Mouse (Mus musculus): ENCODE data around the gene Cdc42ep5. TPM values are rescaled to one million over a fixed set of nuclear protein-coding genes. Genes with fewer than 3 reads are reported as not detected.
"Not testable (repeated sequence)": the region's sequence is repeated elsewhere in the genome, so short reads cannot be mapped to it uniquely, and the experiment has no call there.

Cdc42ep5 gene
- 5.1 and 5.2 TPM in 2 replicates for polyA plus RNA-seq (2015; fragmentation: Nextera tagmentation; extraction: Ambion mirVana)

DNA sequence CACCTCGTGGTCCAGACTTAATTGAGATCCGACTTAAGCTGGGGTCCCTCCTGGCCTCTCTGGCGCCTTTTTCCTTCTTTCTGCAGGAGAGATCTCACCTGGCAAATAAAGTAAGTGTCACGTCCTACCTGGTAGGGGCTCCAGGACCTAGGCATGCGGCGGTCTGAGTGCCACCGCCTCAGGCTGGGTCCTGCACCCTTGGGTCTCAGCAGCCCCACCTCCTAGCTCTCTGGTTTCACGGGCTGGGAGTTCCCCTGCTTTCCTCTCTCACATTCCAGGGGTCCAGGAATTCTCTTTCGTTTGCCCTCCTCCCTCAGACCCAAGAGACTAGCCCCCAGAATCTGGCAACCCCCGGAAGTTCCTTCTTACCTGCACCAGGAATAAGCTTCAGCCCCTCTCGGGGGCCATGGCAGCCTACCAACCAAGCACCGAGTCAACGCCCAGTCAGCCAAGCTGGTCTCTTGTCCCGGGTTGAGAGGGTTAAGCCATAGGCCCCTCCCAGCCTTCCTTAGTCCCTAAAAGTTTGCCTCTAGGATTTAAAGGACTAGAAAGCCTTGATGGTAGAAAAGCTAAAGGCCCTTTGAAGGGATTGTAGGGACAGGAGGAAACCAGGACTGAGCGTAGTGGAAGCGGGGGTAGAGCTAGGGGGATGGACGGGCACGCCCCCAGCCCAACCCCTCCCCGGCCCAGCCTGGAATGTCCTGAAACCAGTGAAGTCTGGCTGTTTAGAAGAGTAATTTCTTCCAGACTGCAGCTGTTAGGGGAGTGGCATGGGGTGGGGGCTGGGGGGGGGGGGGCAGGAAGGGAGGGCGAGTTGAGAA, at the start of gene Cdc42ep5:
Cdc42ep5 (minus strand) TSS at position 771 of the 821 bp plus-strand sequence.
- no peak within 1 kb of the TSS for H3K27ac ChIP-seq
- peak within 1 kb of the TSS; percentile 34; the same call in 1 of the 2 replicates for H3K9ac ChIP-seq
- H3K36me3 ChIP-seq (ENCODE audit: poor library complexity, severe bottlenecking): no peaks in the 10 kb centered on the region
- under 1% methylated on average over 18 of the region's 20 CpGs for WGBS
- ATAC-seq: peak; percentile 71; the same call in 1 of the 2 replicates
- H3K4me2 ChIP-seq: peak within 1 kb of the TSS; percentile 53
- no peaks in the 10 kb centered on the region for H3K9me3 ChIP-seq (replicated peaks)
- no peaks in the 10 kb centered on the region for H3K27me3 ChIP-seq
- H3K4me3 ChIP-seq: peak within 1 kb of the TSS; percentile 25
- peaks cover 12% of the 10 kb centered on the region for H3K4me1 ChIP-seq

DNA sequence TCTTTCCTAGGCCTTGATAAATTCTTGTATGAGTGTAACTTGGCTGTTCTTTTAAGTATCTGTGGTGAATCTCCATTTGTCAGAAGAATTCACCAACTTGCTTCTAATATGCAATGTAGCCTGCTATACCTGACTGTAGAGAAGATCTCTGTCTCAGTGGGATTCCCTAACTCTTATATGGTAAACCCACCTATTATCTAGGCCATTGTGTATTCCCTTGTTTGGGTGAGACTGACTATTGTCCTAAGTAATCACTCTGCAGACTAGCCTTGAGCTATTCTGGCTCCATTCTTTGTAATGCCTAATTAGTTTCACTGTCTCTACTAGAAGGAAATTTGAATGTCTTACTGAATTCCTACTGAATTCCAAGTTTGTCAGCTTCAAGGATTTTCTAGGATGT, 48.8 kb upstream of the Cdc42ep5 start:
- H3K4me2 ChIP-seq; H3K9ac ChIP-seq; ATAC-seq; H3K36me3 ChIP-seq (ENCODE audit: poor library complexity, severe bottlenecking); H3K27ac ChIP-seq; H3K27me3 ChIP-seq; H3K4me3 ChIP-seq; H3K4me1 ChIP-seq; H3K9me3 ChIP-seq (replicated peaks): not testable (repeated sequence)

DNA sequence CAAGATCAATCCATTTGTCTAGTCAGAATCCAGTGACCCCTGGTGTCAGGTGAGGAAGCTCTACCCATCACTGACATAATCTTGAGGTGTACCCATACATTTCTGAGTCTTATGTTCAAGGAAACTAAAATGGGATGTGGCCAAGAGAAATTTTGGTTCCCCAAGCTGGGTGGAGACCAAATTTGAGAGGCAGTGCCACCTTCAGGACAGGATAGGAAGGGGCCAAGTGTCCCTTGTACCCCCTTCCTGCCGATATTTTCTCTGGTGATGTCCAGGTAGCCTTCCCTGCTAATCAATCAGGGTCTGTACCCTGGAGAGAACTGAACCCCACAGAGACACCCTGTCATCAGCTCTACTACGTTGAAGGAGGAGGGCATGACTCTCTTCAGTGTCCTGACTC, 44.0 kb upstream of the Cdc42ep5 start:
- Histone ChIP-seq H3K4me2 (no peak overlapping the region), H3K9ac (no peak overlapping the region), H3K27ac (no peak overlapping the region), H3K4me1 (no peaks in the 10 kb centered on the region), H3K27me3 (no peaks in the 10 kb centered on the region), H3K36me3 (ENCODE audit: poor library complexity, severe bottlenecking) (no peaks in the 10 kb centered on the region), H3K4me3 (no peak overlapping the region), H3K9me3 (replicated peaks) (no peaks in the 10 kb centered on the region)
- ATAC-seq: no peak
- 56% methylated on average over 2 of the region's 2 CpGs for WGBS

DNA sequence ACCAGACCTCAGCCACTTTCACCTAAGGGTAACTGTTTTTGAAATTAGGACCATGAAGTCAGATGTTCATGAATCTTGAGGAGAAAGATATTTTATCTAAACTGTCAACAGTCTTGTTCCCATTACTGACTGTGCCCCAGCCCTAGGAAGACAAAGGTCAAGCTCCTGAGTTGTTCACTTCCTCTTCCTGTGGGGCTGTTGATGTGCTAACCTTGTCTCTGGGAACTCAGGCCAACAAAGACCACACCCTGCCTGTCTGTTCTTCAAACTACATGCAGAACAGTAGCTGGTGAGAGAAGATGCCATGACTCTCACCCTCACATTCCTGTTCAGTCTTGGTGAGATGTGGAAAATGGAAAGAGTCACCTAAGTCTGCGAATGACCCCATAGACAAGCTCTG, 42.5 kb upstream of the Cdc42ep5 start:
- Histone ChIP-seq H3K4me3 (no peak overlapping the region), H3K4me1 (no peaks in the 10 kb centered on the region), H3K4me2 (no peak overlapping the region), H3K9me3 (replicated peaks) (no peaks in the 10 kb centered on the region), H3K36me3 (ENCODE audit: poor library complexity, severe bottlenecking) (no peaks in the 10 kb centered on the region), H3K9ac (no peak overlapping the region), H3K27ac (no peak overlapping the region), H3K27me3 (no peaks in the 10 kb centered on the region)
- 72% methylated on average over 1 of the region's 1 CpGs for WGBS
- no peak for ATAC-seq

DNA sequence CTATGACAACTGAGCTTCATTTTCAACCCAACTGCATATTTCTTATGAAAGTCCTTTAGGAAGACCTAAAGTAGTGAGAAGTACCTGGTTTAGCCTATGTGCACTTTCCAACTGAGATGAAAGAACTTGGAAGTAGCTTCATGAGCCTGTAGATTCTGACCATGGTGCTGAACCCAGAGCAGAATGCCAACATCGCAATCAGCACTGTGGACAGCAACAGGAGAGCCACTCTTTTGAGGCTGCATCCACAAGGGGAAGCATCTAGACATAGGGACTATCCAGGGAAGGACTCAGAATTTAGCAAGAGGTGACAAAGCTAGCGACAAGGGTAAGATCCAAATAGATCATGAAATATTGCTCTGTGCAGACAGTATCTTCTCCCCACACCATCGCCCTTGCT, 13.8 kb upstream of the Cdc42ep5 start:
- 50% methylated on average over 3 of the region's 3 CpGs for WGBS

DNA sequence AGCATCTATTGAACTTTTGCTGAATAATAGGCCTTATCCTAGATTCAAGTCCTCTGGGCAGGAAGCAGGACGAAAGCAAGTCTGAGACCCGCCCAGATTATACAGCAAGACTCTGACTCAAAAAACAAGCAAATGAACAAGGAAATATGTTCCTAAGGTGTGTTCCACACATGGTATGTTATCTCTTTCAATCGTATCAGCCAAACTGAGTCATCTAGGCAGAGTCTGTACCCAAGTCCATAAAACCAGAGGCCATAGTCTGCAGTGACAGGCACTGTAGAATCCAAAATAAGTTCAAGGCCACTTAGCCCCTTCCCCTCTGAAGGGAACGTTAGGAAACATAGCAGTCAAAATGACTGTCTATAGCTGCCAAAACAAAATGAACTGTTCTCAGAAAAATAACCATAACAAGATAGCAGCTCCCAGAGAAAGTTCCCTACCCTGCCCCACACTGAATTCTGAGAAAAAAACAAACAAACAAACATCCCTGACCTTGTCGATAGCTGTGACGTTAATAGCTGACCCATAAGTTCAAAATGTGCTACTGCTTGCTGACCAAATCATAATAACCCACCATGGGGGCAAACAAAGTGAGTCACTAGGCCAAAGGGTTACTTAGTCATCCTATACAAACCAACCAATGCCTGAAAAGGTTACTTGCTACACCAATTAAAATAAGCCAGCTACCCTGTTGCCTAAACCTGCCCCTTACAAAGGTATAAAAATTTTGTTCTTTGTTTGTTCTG, 5.7 kb upstream of the Cdc42ep5 start:
- no peaks in the 10 kb centered on the region for H3K4me1 ChIP-seq
- no peak overlapping the region for H3K4me2 ChIP-seq
- ATAC-seq: no peak
- H3K9me3 ChIP-seq (replicated peaks): no peaks in the 10 kb centered on the region
- H3K27ac ChIP-seq: no peak overlapping the region
- no peaks in the 10 kb centered on the region for H3K27me3 ChIP-seq
- no peak overlapping the region for H3K4me3 ChIP-seq
- H3K9ac ChIP-seq: no peak overlapping the region
- no peaks in the 10 kb centered on the region for H3K36me3 ChIP-seq (ENCODE audit: poor library complexity, severe bottlenecking)
- WGBS: 83% methylated on average over 6 of the region's 6 CpGs

More for the DNA sequence above, 13.8 kb upstream of the Cdc42ep5 start:
- Histone ChIP-seq H3K27me3 (no peaks in the 10 kb centered on the region), H3K9ac (no peak overlapping the region), H3K4me3 (no peak overlapping the region), H3K9me3 (replicated peaks) (no peaks in the 10 kb centered on the region), H3K4me2 (no peak overlapping the region), H3K4me1 (no peaks in the 10 kb centered on the region), H3K27ac (no peak overlapping the region), H3K36me3 (ENCODE audit: poor library complexity, severe bottlenecking) (no peaks in the 10 kb centered on the region)
- ATAC-seq: no peak

DNA sequence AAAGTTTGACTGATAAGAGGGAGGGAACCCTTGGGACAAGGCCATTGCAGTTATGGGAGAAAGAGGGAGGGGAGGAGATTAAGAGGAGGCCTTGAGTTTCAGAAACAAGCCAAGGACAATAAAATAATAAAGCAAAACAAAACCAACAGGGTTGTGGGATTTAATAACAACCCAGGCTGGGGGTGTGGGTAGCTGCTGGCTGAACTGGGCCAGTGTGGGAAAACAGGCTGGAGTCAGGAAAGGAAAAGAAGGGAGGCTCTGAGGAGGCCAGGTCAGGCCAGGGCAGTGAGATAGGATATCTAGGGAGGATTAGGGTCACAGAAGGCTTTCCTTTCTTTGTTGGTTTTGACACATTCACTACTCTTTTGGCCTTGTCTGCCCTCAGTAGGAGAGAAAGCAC, 2.4 kb upstream of the Cdc42ep5 start:
- Histone ChIP-seq H3K27me3 (no peaks in the 10 kb centered on the region), H3K4me1 (peaks cover 12% of the 10 kb centered on the region), H3K9ac (no peak overlapping the region), H3K4me3 (no peak overlapping the region), H3K4me2 (no peak overlapping the region), H3K9me3 (replicated peaks) (no peaks in the 10 kb centered on the region), H3K36me3 (ENCODE audit: poor library complexity, severe bottlenecking) (no peaks in the 10 kb centered on the region), H3K27ac (no peak overlapping the region)
- no peak for ATAC-seq

DNA sequence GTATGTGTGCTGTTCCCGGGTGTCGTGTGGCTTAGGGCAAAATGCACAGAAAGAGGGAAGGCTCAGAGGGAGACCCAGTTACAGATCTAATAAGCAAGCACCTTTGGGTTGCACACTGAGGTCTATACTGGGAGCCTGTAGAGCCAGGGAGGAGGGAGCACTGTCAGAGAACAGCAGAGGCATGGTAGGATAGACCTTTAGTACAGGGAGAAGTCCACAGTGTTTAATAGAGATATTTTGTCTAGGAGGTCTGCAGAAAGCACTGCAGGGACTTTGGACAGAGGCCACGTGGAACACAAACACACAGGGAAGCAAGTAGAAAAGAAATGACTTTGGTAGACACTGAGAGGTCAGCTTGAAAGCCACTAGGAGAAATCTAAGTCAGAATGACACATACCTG, 626 bp upstream of the Cdc42ep5 start:
- ATAC-seq: no peak
- Histone ChIP-seq H3K4me3 (no peak overlapping the region), H3K27ac (no peak overlapping the region), H3K36me3 (ENCODE audit: poor library complexity, severe bottlenecking) (no peaks in the 10 kb centered on the region), H3K27me3 (no peaks in the 10 kb centered on the region), H3K4me2 (peak overlapping the region; percentile 1; the same call in 1 of the 2 replicates), H3K9me3 (replicated peaks) (no peaks in the 10 kb centered on the region), H3K9ac (no peak overlapping the region), H3K4me1 (peaks cover 12% of the 10 kb centered on the region)
- WGBS: 43% methylated on average over 3 of the region's 3 CpGs

DNA sequence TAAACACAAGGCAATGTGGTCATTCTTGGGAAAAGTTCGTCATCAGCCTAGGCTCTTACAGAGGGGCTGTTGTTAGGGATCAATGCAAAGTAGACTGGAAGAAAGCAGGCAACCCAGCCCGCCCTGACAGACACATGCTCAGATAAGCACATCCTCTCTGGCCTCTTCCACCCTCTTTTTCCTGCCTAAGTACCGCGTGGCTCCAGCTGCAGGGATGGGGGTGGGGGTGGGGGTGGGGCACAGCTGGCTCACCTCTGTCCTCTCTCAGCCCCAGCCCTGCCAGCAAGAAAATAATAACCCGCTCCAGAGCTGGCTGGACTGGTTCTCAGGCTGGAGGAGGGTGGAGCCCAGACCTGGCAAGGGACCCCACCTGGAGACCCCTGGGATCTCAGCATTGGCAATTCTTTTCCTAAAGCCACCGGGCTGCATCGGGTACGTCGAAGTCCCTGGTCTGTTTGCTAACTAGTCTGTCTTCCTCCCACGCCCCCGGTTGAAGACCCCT, 1.0 kb downstream of the Cdc42ep5 start:
- H3K9me3 ChIP-seq (replicated peaks): no peaks in the 10 kb centered on the region
- peak overlapping the region; percentile 53 for H3K4me2 ChIP-seq
- peak; percentile 36; the same call in 1 of the 2 replicates for ATAC-seq
- H3K4me1 ChIP-seq: peaks cover 12% of the 10 kb centered on the region
- peak overlapping the region; percentile 25 for H3K4me3 ChIP-seq
- 2% methylated on average over 11 of the region's 11 CpGs for WGBS
- no peak overlapping the region for H3K27ac ChIP-seq
- H3K9ac ChIP-seq: peak overlapping the region; percentile 34; the same call in 1 of the 2 replicates
- H3K36me3 ChIP-seq (ENCODE audit: poor library complexity, severe bottlenecking): no peaks in the 10 kb centered on the region
- no peaks in the 10 kb centered on the region for H3K27me3 ChIP-seq

DNA sequence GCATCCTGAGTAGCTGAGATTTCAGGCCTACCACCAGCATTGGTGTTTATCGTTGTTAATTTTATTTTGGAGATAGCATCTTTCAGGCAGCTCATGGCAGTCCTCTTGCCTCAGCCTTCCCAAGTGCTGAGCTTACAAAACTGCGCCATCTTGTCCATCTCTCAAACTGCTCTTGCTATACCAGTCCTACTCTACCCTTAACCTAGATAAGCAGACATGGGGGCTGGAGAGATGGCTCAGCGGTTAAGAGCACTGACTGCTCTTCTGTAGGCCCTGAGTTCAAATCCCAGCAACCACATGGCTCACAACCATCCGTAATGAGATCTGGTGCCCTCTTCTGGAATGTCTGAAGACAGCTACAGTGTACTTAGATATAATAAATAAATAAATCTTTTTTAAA, 3.1 kb downstream of the Cdc42ep5 start:
- H3K27ac ChIP-seq; H3K4me2 ChIP-seq; ATAC-seq; H3K9me3 ChIP-seq (replicated peaks); H3K9ac ChIP-seq; H3K36me3 ChIP-seq (ENCODE audit: poor library complexity, severe bottlenecking); H3K27me3 ChIP-seq; H3K4me3 ChIP-seq: not testable (repeated sequence)
- 94% methylated on average over 4 of the region's 4 CpGs for WGBS
- H3K4me1 ChIP-seq: peaks cover 12% of the 10 kb centered on the region

DNA sequence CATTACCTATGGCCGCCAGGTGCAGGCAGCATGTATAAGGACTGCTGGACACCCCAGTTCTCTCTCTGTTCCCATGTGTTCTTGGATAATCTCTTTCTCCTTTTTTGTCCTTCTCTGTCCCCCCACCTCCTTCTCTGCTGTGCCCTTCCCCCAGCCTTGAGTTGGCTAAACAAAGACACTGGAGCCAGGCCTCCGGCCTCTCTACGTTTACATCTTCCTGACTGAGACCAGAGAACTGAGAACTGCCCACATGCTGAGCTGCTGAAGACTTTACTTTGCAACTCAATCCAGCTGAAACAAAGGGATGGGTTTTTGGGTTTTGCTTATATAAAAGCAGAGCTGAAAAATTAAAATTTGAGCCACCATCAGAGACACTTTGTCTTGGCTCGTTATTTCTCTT, 9.7 kb downstream of the Cdc42ep5 start:
- 25% methylated on average over 4 of the region's 4 CpGs for WGBS
- peaks cover 17% of the 10 kb centered on the region for H3K4me1 ChIP-seq
- ATAC-seq: no peak

DNA sequence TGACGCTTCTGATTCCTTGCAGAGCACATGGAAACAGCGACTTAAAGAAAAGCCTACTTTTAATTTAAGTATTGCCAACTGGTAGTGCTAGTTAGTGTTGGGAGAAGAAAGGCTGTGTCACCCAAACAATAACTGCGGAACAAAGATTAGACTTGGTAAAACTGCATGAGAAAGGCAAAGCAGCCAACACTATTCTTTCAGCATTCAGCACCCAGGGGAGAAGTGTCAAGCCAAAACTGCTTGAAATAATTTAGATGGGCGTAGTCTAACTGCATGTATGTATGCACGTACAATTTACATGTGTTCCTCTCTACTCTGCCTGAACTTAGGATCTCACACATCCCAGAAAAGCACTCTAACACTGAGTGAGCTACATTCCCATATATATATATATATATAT, 10.3 kb downstream of the Cdc42ep5 start:
- peaks cover 34% of the 10 kb centered on the region for H3K27me3 ChIP-seq
- H3K27ac ChIP-seq: no peak overlapping the region
- WGBS: 73% methylated on average over 5 of the region's 5 CpGs
- H3K9me3 ChIP-seq (replicated peaks): no peaks in the 10 kb centered on the region
- no peak overlapping the region for H3K4me2 ChIP-seq
- no peak overlapping the region for H3K4me3 ChIP-seq
- no peaks in the 10 kb centered on the region for H3K36me3 ChIP-seq (ENCODE audit: poor library complexity, severe bottlenecking)
- H3K9ac ChIP-seq: no peak overlapping the region
- no peak for ATAC-seq
- peaks cover 21% of the 10 kb centered on the region for H3K4me1 ChIP-seq

More for the DNA sequence above, 9.7 kb downstream of the Cdc42ep5 start:
- no peaks in the 10 kb centered on the region for H3K36me3 ChIP-seq (ENCODE audit: poor library complexity, severe bottlenecking)
- no peak overlapping the region for H3K4me2 ChIP-seq
- peaks cover 34% of the 10 kb centered on the region for H3K27me3 ChIP-seq
- H3K27ac ChIP-seq: no peak overlapping the region
- no peak overlapping the region for H3K4me3 ChIP-seq
- H3K9ac ChIP-seq: no peak overlapping the region
- no peaks in the 10 kb centered on the region for H3K9me3 ChIP-seq (replicated peaks)

Data from forebrain, embryonic 13.5 days (tissue).